Mouse (Mus musculus) liver (tissue): ENCODE measurements around the gene Rab40c.

Experiments used
- DNase-seq: peaks from one replicate; pipeline ENCODE4 v3.0.0-alpha.2; 2020; ENCODE audit warnings: mixed read lengths

The Rab40c gene

DNA sequence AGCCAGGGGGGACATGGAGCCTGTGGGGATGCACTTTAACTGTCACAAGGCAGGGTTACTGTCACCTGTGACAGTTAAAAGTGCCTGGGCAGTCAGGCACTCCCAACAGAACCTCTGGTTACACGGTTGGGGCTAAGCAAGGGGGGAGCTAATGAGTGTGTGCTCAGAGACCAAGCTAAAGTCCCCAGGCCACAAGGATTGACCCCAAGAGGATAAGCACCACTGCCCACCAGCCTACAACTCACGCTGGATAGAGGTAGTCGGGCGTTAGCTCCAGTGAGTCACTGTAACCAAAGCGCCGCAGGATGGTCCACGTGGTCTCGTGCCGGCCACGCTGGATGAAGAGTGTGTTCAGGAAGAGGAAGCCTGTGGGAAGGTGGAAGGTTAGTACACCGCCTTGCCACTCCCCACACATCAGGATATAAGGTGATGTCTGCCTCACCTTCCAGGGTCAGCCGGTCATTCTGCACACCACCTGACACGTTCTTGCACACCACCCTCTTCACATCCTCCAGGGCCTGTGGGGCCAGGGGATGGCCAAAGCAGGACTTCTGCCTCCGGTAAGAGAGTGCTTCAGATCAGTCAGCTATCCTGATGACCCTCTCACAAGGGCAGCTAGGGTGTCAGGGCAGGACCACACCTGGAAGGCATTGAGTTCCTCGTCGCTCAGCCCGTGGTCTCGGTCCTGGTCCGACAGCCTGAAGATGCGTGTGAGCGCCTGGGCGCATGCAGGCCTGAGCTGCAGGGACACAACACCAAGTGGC is 78.2 kb downstream of the Rab40c start, which contains the start of gene Gm20683:
TSS of gene Gm20683 (minus strand) at position 647 of the 764 bp plus-strand sequence.
- no peak for DNase-seq

DNA sequence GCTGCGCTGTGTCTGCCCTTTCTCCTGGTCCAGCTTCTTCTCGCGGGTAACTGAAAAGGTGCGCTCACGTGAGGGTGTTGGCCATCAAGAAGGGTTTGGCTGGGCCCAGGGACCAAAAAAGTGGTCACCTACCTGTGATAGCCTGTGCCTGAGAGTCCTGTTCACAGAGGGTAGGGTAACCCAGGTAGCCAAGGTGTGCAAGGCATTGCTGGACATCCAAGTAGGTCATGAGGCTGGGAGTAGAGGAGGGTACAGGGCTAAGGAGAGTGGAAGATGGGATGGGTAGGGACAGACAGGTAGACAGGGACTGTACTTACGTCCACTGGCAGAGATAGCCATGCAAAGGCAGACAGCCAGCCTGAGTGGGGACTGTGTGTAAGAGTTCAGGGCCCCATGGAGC is 79.0 kb downstream of the Rab40c start:
- no peak for DNase-seq

DNA sequence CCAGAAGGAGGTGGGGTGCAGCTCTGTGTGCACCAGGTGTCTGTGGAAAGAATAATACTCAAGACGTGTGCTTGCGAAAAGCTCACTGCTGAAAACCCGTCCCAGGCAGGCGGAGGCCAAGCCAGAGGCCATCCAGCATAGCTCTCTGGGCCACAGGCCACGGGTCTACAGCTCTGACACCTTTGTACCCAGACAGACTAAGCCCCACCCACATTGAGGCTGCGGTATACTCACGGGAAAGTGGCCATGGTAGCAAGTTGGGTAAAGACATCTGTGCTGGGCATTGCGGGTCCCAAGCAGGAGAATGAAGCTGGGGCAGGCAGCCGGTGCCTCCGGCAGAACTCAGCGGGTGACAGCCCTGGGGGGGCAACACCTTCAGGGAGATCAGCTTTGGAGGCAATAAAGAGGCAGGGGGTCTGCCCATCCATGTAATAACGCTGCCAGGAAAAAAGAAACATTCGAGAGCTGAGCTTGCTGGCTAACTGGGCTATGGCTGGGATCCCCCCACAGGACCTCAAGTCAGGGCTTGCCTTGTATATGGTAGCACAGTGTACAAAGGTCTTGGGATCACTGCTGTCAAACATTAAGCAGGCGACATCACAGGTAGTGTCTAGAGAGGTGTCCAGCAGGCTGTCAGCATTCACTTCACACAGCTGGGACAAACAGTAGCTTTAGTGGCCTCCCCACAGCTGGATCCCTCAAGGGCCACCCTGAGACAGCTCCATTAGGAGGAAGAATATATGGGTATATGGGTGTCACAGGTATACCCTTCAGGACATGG is 79.9 kb downstream of the Rab40c start:
- peak; percentile 32 for DNase-seq

DNA sequence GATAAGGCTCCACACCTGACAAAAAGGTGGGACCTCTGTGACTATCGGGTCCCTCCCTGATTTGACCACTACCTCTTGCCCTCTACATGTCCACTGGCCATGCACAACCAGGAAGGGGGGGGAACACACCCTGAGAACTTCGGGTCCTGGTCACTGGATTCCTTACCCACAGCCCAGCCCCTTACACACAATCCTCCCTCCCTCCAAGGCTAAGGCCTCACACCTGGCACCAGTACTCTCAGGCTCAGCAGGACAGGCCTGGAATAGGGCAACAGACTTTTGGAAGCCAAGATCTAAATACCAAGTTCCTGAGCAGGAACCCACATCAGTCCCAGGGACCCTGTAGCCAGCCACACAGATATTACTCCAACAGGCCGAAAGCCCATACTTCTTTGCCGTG is 80.6 kb downstream of the Rab40c start:
- DNase-seq = no peak

DNA sequence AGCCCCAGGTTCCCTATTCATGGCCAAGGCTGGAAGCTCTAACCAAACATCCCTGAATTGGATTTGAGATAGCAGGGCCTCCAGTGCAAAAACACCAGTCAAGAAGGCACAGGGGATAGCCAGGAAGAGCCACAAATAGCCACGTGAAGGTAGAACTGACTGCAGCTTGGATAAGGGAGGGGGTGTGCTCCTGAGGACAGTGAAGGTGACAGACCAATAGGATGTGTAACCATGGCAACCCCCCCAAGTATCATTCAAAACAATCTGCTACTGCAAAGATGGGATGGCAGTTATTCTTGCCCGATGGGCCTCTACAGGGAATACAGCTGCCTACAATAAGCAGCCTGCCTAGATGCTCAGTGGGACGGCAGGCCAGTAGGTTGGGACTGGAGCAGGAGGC is 82.0 kb downstream of the Rab40c start:
- no peak for DNase-seq

DNA sequence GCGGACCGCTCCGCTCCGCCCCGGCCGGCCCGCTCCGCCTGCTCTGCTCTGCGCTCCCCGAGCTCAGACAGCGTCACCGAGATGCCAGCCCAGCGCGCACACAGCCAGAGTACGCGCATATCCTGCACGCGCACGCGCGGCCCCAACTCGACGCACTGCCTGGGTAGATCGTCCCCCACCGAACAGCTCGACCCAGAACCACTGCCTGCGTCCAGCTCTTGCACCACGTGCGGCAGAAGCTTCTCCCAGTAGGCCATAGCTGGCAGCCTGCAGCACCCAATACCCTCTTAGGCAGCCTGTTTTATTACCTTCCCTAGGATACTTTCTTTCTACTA is 82.5 kb downstream of the Rab40c start, which contains the start of gene Rhbdl1:
TSS of gene Rhbdl1 (minus strand) at position 220 of the 335 bp plus-strand sequence.
- DNase-seq = peak; percentile 60

DNA sequence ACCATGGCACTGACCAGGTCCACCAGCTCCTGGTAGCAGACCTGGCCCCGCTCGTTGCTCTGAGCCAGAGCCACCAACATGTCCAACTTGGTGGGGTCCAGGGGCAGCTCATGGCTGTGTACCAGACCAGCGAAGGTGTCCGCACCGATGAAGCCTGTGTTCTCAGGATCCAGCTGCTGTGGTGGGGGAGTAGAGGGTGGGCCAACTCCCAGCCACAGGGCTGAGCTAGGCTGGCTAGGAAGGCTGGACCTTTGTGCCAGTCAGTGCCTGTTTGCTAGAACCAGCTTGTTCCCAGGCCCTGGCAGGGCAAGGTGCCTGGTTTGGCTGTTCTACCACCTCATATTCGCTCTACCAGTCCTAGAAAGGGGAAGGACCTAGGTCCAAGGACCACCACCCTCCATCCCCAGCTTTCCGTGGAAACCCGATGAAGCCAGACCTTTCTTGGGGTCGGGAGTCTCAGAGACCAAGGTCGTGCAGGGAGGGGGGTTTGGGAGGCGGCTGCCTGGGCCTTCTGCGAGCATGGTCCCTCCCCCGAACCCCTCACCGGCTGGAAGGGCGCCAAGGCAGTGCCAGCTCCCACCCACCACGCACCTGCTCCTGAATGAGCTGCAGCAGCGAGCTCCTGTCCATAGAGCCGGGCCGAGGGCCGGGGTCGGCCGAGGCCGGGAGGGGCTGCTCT is 83.0 kb downstream of the Rab40c start:
- no peak for DNase-seq

DNA sequence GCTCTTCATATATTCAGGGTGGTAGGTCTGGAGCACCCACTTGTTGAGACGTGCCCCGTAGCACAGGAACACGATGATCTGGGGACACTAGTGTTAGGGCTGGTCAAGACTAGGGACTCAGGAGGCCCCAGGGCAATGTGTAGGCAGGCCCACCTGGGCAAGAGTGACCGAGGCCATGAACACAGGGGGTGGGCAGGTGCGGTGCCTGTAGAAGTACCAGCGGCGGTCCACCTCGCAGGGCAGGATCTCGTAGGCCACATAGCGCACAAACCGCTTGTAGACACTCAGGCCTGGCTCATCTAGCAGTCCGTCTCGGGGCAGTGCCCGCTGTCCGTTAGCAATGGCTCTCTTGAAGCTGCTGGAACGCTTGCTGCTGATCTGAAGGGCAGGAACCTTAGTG is 83.7 kb downstream of the Rab40c start:
- no peak for DNase-seq

DNA sequence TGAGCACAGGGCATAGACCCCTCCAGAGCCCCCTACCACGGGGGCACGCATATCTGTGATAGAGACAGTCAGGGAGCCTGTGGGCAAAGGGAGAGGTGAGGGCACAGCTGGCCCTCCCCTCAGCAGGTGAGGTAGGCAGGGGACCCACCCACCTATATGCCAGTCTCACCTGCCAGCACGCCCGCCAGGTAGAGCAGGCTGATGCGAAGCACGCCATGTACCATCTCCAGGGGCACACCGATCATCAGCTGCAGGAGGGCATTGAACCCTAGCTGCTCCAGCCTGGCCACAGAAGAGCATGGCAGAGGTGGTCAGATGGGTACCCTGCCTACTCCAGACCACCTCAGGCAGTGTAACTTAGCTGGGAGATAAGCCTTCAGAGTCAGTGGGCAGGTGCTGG is 84.2 kb downstream of the Rab40c start:
- no peak for DNase-seq

DNA sequence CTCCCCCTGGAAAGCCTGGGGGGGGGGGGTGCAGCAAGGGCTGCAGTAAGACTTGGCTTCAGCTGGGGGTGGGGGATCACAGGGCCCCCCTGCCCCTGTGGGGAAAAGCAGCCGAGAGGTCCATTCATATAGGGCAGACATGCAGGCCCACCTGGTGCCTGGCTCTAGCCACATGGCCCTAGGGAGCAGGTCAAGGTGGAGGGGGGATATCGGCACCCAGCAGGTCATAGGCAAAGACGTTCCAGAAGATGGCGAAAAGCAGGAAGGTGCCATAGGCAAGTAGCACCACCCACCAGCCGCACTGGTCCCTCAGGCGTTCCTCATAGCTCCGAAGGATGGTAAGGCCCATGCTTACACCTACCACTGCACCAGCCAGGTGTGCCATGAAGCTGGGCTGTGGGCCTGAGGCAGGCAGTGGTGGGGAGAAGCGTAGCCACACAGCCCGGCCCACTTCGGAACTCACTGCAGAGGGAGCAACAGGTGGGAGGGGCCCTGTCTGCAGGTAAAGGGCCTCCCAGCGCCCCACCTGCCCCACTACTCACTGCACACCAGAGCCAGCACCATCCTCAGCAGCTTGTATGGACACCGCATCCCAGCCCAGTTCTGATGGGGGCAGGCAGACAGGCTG is 84.8 kb downstream of the Rab40c start:
- no peak for DNase-seq

DNA sequence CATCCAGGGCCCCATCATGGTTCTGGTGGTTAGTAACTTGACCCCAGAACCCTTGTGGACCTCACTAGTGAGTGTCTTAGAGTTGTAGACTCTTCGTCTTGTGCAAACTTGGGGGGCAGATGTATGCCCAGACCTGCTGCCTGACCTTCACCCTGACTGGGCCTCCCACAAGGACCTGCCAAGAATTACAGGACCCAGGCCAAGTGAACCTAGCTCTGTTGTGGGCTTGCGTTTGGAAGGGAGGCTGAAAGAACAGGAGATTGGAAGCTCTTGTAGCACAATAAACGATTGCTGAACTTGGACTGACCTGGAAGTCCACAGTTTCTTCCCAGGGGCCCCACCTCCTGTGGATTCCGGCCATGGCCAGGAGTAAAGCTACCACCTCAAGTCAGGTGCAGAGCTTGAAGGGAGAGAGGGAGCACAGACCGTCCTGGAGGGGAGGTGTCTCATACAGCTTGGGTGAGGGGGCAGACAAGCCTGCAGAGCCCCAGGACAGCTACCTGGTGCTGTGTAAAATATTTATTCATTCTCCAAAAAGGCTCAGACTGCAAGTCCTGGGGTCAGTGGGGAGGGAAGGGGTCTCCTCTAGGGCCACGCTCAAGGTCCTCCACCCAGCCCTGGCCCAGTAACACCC is 85.4 kb downstream of the Rab40c start:
- no peak for DNase-seq

DNA sequence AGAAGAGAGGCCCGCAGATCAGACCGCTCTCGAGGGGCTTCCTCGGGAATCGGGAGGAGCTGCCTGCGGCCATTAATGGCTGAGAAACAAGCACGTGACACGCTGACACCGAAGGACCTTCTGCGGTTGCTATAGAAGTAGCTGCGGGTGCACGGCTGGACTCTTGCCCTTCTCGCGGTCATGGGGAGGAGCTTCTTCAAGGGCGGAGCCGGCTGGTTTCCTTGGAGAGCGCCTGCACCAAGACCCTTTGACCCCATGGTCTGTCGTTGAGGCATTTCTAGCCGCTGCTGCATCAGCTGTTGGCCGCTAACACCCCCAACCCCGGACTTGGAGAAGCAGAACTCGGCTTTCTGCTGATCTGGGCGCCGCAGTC is 86.2 kb downstream of the Rab40c start, which contains the start of gene Stub1:
TSS of gene Stub1 (minus strand) at position 114 of the 373 bp plus-strand sequence.
- DNase-seq = peak; percentile 87

DNA sequence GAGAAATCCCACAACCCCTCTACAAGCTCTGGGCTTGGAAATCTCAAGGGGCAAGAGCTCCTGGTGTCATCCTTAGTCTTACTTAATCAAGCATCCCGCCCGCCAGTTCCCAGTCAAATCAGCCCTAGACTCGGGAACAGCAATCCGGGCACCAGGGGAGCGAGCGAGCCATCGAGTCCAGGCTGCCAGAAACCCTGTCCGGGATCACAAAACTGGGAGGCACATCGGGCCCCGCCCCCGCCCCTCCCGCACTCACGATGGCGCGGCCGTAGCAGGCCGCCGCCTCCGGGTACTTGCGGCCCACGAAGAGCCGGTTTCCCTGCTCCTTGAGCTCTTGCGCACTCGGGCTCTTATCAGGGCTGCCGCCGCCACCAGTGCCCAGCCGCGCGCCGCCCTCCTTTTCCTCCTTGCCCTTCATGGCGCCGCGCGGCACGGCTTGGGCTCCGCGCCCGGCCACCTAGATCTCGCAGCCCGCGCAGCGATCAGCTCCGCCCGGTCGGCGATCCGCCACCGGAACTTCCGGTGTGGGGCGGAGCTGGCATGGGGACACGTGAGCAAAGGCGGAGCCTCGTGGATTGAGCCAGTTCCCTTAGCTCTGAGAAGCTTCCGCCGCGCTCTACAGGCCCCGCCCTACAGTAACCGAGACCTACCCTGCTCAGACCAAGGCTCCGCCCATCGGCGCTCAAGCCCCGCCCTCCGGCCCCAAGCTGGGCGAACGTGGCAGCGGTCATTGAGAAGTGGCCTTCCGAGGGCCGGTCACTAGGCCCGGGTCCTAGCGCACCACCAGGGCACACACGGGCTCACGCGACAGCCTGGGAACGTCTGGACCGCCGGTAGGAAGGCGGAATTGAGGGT is 86.9 kb downstream of the Rab40c start:
- DNase-seq = peak; percentile 100
